Mouse (Mus musculus): ENCODE measurements around the gene Angptl1.

DNA sequence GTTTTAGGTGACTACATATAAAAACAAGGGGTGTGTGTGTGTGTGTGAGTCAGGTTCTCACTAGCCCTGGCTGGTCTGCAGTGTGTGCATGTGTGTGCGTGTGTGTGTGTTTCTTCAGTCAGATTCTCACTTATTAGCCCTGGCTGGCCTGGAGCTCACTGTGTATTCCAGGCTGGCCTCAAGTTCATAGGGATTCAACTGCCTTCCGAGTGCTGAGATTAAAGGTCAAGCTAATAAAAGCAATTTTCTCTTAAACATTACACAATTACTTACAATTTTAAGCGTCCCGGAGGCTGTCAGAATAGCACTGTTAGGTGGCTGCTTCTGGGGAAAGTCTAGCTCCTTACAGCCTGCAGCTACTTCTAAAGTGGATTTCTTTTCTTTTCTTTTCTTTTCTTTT lies at the start of gene Angptl1:
- TF ChIP-seq RAD21 (IDR thresholded peaks at IDR 0.05; ENCODE audit: low read depth, low read length) (no peak), HCFC1 (IDR thresholded peaks at IDR 0.05; ENCODE audit: low read depth, low read length) (no peak), ZNF384 (IDR thresholded peaks at IDR 0.05; ENCODE audit: low read depth, low read length) (no peak), RCOR1 (conservative IDR thresholded peaks at IDR 0.05; ENCODE audit: low read depth, low read length) (no peak), ZC3H11A (IDR thresholded peaks at IDR 0.05; ENCODE audit: low read depth, low read length) (no peak), POLR2A (IDR thresholded peaks at IDR 0.05; ENCODE audit: low read depth, low read length) (no peak), MYC (IDR thresholded peaks at IDR 0.05; ENCODE audit: low read depth, low read length) (no peak), CTCF (conservative IDR thresholded peaks at IDR 0.05 in 1 of 2, IDR thresholded peaks at IDR 0.05 in 1 of 2; ENCODE audit: low read depth in 2 of 2, low read length in 2 of 2) (no peak), PAX5 (IDR thresholded peaks at IDR 0.05; ENCODE audit: low read length) (no peak), MAFK (IDR thresholded peaks at IDR 0.05; ENCODE audit: insufficient replicate concordance, low read length) (no peak), MAX (IDR thresholded peaks at IDR 0.05; ENCODE audit: low read length) (no peak), USF1 (IDR thresholded peaks at IDR 0.05; ENCODE audit: low read depth, low read length) (no peak)

Measured in CH12.LX (cell line).